Mouse (Mus musculus) right cerebral cortex, postnatal 36 days (tissue): ENCODE measurements around the gene Bcat1.
A peak's percentile ranks its signal among the peaks of the same experiment; 100 is the strongest.

Experiments
- DNase-seq, 2 experiments: peaks; one replicate each; pipeline ENCODE4 v3.0.0; 2022; ENCODE audit warnings: low spot score in 2 of 2, mixed read lengths in 1 of 2

Bcat1 gene

GRCm38 (mm10) chr6:145075548-145076224, at the start of gene Bcat1:
Gene Bcat1 (minus strand): TSS chr6:145076184.
- DNase-seq = no peak

DNA sequence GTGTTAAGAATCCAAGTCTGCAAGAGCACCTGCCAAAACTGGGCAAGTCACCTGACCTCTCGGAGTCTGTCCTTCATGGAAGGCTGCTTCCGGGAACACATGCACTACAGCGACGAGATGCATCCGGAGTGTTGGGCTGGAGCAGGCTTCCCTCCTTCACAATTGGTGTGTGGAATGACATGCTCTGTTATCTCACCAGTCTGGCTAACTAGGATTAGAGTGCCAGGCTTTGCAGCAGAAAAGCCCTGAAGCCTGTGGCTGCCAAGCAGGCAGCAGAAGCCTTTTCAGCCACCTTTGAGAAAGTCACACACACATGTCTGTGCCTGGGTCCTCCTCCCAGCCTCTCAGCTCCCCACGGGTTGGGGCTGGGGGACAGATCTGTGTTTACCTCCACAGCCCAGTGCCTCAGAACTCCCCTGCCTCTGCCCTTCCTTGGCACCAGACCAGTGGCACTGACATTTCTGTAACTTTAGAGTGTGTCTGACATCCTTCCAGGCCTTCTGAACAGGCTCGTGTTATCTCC, 49.7 kb upstream of the Bcat1 start:
- DNase-seq = no peak

DNA sequence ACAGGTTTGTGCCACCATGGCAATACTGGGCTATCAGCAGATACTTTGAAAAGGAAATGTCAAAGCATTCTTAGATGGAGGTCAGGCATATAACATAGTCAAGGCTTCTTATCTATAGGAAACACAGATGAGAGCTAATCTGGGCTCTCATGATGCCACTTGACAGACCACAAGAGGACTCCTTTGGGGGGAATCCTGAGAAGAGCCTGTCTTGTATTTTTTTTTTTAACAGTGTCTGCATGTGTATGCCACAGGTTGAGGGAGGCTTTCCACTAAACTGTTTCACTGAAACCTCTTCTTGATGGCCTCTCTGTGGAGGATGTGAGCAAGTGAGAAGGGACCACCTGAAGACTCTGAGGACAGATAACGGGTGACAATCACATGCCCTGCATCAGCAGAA, 48.6 kb upstream of the Bcat1 start:
- DNase-seq = no peak

DNA sequence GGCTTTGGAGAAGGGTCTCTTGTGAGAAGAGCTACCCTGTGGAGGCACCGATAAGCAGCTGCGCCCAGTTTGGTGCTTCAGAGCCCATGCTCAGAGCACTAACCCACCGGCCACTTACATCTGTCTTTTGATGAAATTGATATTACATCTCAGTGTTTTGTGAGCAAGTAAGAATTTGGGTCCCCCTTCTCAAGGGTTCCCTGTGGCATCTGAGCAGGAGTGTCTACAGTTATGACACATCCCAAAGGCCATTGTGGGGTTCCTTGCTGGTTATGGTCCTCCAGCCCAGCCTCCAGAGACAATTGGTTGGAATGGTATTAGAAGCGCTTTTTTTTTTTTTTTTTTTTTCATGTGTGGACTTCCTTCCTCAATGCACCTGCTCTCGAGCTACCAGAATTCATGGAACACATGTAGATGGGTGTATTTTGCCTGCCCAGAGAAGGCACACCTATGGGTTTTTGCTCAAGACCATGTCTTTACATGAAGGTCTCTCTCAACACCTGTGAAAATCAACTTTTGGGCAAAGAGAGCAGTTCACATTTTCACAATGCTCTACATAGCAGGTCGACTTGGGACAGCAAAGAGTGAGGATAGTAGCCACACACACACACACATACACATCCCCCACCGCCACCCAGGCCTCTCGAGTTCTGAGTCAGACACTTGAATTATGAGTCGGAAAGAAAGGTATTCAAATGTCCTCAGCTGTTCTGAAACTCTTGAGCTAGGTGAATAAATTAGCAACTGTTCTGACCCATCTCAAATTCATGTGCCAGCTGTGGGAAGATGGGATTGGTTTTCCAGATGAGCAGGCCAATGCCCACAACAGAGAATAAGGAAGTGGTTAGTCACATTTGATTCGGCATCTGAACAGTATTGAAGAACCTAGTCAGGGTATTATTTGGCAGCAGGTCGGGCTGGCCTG, 47.4 kb upstream of the Bcat1 start:
- no peak for DNase-seq

GRCm38 (mm10) chr6:145122423-145123059, 46.6 kb upstream of the Bcat1 start:
- DNase-seq = no peak

DNA sequence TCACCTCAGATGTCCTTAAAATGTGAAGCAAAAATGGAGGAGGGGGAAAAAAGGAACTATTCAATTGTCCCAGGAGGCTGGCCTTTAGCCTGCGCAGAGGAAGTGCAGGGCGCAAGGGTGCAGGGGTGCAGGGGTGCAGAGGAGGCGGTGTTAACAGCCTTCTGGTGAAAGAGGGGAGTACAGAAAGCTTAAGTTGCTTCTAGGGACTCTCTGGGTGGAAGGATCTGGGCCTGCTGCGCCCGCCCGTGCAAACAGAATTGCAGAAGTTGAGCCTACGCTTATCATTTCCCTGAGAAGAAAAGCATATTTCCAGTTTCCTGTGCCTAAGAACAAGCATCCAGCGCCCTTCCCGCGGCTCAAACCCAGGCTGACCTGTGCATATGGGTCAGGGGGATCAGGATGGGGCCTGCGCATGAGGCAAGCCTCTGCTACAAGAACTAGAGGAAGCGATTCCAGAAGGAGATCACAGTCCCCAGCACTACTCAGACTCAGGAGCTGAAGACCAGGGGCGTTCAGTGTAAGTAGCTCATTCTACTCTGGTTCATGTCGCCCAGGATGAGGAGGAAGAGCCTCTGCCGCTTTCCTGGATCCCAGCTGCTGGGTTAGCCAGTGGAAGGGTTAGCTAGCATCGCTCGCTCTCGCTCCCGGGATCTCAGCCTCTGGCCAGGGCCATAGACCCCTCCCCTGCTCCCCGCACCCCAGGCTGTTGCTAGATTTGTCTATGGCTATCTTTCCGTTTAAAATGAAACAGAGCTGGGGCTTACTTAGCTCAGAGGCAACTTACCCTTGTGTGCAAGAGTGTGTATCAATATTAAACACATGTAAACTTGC, 45.8 kb upstream of the Bcat1 start:
- no peak for DNase-seq

GRCm38 (mm10) chr6:145120787-145121589, 45.0 kb upstream of the Bcat1 start:
- DNase-seq = peak; percentile 9 to 30

- no peak for DNase-seq
These were observed 44.1 kb upstream of the Bcat1 start for GRCm38 (mm10) chr6:145120086-145120485.

DNA sequence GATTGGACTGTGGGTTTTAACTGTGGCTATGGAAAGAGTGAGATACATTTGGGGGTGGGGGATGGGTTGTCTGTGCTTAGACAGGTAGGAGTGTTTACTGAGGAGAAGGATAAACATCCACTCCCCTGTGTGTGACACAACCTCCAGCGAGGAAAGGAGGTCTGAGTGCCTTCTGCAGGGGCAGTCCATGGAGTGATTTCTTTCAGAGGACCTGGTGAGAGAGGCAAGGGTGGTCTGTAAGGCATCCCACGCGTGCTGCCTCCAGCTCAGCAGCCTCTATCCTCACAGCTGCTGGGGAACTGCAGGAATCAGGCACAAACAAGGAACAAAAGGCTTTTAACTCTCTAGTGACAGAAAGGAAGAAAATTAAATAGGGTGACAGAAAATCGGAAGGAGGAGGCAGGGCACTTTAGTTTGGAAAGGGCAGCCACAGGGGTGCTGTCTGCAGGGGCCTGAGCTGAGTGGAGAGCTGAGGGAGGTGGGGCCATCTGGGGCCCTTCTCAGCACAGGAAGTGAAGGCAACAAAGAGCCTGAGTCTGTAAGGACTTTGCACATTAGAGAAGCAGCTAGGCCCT, 40.2 kb upstream of the Bcat1 start:
- DNase-seq = no peak

DNA sequence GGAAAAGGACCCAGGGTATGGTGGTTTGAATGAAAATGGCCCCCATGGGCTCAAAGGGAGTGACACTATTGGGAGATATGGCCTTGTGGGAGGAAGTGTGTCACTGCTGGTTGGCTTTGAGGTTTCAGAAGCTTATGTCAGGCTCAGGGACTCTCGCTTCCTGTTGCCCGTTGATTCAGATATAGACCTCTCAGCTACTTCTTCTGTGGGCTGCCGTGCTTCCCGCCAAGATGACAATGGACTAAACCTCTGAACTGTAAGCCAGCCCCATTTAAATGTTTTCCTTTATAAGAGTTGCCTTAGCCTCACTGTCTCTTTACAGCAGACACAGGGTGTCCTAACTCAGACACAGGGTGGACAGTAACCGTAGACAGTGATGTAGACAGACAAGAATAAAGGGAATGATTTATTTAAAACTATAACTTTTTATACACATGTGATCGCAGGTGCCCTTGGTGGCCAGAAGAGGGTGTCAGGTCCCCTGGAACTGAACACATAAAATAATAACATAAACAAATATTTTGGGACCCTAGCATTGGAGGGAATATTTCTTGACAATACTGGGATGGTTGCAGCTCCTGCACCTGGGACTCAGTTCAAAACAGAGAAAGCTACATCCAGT, 39.6 kb upstream of the Bcat1 start, which contains the start of gene Lrmp:
TSS of gene Lrmp (plus strand) at position 178 of the 622 bp plus-strand sequence.
- DNase-seq = no peak

DNA sequence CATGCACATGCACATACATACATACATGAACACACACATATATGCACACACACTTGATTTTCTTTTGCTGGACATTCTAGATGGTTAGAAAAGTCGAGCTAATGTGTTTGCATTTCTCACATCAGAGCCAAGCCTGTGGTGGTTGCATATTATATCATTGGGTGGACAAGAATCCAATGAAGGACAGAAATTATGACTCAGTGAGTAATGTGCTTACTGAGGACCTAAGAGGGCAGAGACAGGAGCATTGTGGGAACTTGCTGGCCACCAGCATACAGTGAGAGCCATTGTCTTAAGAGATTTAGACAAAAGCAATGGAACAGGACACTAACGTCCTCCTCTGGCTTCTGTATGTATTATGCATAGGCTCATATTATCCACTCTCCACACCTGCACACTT, 38.6 kb upstream of the Bcat1 start:
- no peak for DNase-seq

DNA sequence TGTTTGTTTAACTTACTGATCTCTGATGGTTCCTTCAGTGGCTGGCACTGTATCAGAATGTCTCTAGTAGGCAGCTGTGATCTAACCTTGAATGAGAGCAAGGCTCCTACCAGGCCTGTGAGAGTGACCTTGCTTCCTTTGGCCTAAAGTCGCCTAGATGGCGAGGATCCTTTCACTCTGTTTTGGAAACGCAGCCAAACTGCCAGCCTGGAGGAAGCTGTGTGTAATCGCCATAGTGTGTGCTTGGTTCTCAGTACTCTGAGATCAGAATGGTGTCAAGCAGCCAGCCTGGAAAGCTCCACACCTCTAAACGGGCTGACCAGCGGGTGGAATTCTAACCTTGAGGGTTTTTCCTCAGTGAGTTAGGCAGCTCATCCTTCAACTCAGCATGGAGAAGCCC, 36.9 kb upstream of the Bcat1 start:
- no peak for DNase-seq

DNA sequence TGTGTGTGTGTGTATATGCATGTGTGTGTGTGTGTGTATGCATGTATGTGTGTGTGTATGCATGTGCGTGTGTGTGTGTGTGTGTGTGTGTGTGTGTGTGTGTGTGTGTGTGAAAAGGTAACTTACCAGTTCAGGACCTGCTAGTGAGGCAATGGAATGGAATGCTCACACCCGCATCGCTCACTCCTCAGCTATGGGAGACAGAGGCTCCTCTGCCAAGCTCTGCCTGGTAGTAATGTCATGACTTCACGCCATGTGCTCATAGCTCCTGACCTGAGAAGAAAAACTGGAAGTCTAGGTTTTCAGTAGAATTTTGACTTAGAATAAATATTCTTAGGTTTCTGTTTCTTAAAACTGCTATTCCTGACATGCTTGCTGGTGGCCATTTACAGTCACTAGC, 34.8 kb upstream of the Bcat1 start:
- no peak for DNase-seq

DNA sequence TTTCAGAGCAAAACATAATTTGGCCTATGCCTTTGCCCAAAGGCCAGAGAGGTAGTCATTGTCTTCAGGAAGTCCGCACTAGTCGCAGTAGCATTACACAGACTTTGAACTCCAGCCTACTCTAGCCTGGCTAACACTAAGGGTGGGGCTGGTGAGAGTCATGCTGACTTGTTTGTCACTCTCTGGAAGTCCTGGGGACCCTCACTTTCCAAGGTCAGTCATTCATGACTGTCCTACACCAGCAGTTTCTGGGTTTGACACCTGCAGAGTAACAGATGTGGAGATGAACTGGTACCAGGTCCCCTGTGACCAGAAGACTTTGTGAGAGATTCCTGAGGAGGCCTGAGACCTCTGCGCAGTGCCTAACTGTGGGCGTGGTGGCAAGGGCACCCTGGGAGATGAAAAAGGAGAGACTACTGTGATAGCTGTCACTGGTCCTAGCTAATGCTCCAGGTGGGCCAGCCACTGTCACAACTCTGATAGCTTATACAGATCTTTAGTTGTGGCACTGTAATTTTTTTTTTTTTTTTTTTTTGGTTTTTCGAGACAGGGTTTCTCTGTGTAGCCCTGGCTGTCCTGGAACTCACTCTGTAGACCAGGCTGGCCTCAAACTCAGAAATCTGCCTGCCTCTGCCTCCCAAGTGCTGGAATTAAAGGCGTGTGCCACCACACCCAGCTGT, 30.3 kb upstream of the Bcat1 start:
- no peak for DNase-seq

- DNase-seq = no peak
These were observed 29.5 kb upstream of the Bcat1 start for GRCm38 (mm10) chr6:145105439-145105838.

- DNase-seq = no peak
These were observed 28.4 kb upstream of the Bcat1 start for GRCm38 (mm10) chr6:145104241-145104939.

GRCm38 (mm10) chr6:145100923-145101322, 24.9 kb upstream of the Bcat1 start:
- DNase-seq = no peak

DNA sequence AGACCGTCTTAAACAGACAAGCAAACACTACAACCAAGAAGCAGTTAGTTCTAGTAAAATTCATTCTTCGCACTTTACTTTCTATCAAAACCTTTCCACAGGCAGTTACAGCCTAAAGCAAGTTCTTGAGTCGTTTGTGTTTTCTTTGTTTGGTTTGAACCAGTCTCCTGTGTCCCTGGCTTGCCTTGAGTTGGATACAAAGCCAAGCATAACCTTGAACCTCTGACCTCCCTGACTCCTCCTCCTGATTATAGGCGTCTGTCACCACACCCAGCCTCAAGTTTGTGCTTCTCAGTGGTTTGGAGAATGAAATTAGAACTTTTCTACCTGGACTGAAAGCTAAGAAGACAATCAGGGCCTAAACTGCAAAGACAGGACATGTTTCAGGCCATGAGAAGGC, 18.4 kb upstream of the Bcat1 start:
- no peak for DNase-seq
